Mouse (Mus musculus): ENCODE data around the gene Nutf2.
A peak's percentile ranks its signal among the peaks of the same experiment; 100 is the strongest.

DNA sequence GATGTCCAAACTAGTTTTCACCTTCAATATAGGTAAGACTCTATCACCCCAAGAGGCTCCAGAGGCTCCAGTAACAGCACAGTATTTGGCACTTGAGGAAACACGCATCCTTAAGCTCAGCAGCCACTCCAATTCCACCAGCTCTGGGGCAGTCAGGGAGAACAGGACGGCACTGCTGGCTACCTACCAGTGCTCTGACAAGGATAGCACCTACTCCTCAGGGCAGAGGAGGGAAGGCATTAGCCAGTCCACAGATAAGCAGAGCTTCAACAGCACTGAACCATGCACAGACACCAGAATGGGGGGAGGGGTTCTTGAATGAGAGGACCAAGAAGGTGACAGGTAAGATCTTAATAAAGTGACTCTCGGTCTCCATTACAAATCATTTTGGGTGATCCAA lies 40.7 kb upstream of the Nutf2 start:
- TF ChIP-seq CTCF (IDR thresholded peaks at IDR 0.05; ENCODE audit: low read depth) (0 out of 2 replicates have a peak, but pooled peaks have one; percentile 14), EP300 (IDR thresholded peaks at IDR 0.05; ENCODE audit: low read depth) (peak; percentile 33; the same call in 1 of the 2 replicates)

Measured in liver, embryonic 14.5 days (tissue).